Mouse (Mus musculus) erythroblast, embryonic 14.5 days (primary cell): ENCODE data around the gene Mtnr1b.

Experiments used
- GATA1 ChIP-seq: IDR thresholded peaks from 2 replicates; pipeline ENCODE4 v1.6.1; 2012; ENCODE audit warnings: low read length, inconsistent platforms, mixed read lengths
- TAL1 ChIP-seq: IDR thresholded peaks from 3 replicates; pipeline ENCODE4 v1.6.1; 2012; ENCODE audit warnings: low read length, inconsistent platforms, mixed read lengths

DNA sequence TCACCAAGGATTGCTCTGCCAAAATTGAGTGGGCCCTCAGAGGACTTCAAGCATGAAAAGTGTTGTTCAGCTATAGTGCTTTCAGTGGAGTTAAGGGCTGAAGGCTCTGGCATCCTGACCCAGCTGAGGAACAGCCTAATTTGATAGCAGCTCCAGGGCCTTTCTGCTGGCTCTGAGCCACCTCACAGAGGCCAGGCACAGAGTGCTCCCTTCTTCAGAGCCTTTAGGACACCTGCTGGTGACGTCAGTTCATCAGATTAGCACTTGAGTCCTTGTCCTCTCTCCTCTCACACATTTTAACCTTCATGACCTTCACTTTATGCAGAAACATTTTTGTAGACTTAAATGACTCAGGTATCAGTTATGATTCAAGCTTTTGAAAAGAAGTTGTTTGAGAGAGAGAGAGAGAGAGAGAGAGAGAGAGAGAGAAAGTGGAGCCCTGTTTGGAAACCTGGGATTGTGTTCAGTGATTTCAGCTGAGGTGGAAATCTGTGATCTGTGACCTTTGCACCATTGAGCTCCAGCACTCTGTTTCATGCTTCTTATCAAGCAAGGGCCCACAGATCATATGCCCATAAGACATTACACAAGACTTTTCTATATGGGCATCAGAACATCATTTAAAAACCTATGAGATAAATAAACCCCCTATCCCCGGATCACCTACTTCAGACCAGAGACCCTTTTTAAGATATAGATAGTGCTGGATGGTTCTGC lies 35.2 kb upstream of the Mtnr1b start:
- TF ChIP-seq GATA1 (no peak), TAL1 (no peak)
